Mouse (Mus musculus) c-Kit-positive CD71-positive TER-119-negative erythroid progenitor cells, embryonic 14.5 days (primary cell): Measurements from ENCODE around the gene Zfp653.
"Not testable (repeated sequence)": the region's sequence is repeated elsewhere in the genome, so short reads cannot be mapped to it uniquely, and the experiment has no call there.

Experiments
- DNase-seq: peaks from one replicate; pipeline ENCODE4 v3.0.0-alpha.2; 2013; ENCODE audit warnings: low read depth

The Zfp653 gene

GRCm38 (mm10) chr9:22070791-22071573 lies at the start of gene Zfp653, which contains the start of gene Gm49318:
TSS of gene Zfp653 (minus strand) at chr9:22071376.
TSS of gene Gm49318 (minus strand) at chr9:22071259.
- peak; percentile 95 for DNase-seq

GRCm38 (mm10) chr9:22119543-22119942 lies 48.4 kb upstream of the Zfp653 start:
- no peak for DNase-seq

- DNase-seq = peak; percentile 79
These were observed 46.7 kb upstream of the Zfp653 start for GRCm38 (mm10) chr9:22117754-22118456.

- DNase-seq = peak; percentile 97
These were observed 45.7 kb upstream of the Zfp653 start, which contains the start of gene Elof1 for GRCm38 (mm10) chr9:22116740-22117426. TSS of gene Elof1 (minus strand) at chr9:22117172.

GRCm38 (mm10) chr9:22116086-22116485 lies 44.9 kb upstream of the Zfp653 start:
- no peak for DNase-seq

- no peak for DNase-seq
These were observed 44.5 kb upstream of the Zfp653 start for GRCm38 (mm10) chr9:22115635-22116034.

- DNase-seq = no peak
These were observed 37.0 kb upstream of the Zfp653 start for GRCm38 (mm10) chr9:22108194-22108593.

GRCm38 (mm10) chr9:22099922-22100321 lies 28.7 kb upstream of the Zfp653 start:
- no peak for DNase-seq

- DNase-seq = no peak
These were observed 28.0 kb upstream of the Zfp653 start, which contains the start of gene Cnn1 for GRCm38 (mm10) chr9:22098993-22099696. TSS of gene Cnn1 (plus strand) at chr9:22099216.

- peak; percentile 69 for DNase-seq
These were observed 24.7 kb upstream of the Zfp653 start for GRCm38 (mm10) chr9:22095854-22096307.

GRCm38 (mm10) chr9:22092746-22093145 lies 21.6 kb upstream of the Zfp653 start:
- no peak for DNase-seq

- DNase-seq = no peak
These were observed 18.8 kb upstream of the Zfp653 start for GRCm38 (mm10) chr9:22089986-22090385.

- no peak for DNase-seq
These were observed 18.1 kb upstream of the Zfp653 start for GRCm38 (mm10) chr9:22089281-22089680.

GRCm38 (mm10) chr9:22087034-22087618 lies 15.9 kb upstream of the Zfp653 start:
- no peak for DNase-seq

- DNase-seq = no peak
These were observed 14.8 kb upstream of the Zfp653 start for GRCm38 (mm10) chr9:22086012-22086411.

- peak; percentile 96 for DNase-seq
These were observed 14.1 kb upstream of the Zfp653 start, which contains the start of gene Ecsit for GRCm38 (mm10) chr9:22085022-22085834. TSS of gene Ecsit (minus strand) at chr9:22085438.

GRCm38 (mm10) chr9:22084667-22085021 lies 13.5 kb upstream of the Zfp653 start:
- no peak for DNase-seq

- no peak for DNase-seq
These were observed 5.0 kb upstream of the Zfp653 start for GRCm38 (mm10) chr9:22076223-22076622.

GRCm38 (mm10) chr9:22075778-22076177 lies 4.6 kb upstream of the Zfp653 start:
- DNase-seq = not testable (repeated sequence)

GRCm38 (mm10) chr9:22072276-22072675 lies 1.1 kb upstream of the Zfp653 start:
- DNase-seq = no peak
